Mouse (Mus musculus): ENCODE results near the gene Rtp4. TPM values are rescaled to one million over a fixed set of nuclear protein-coding genes. Genes with fewer than 3 reads are reported as not detected.
A peak's percentile ranks its signal among the peaks of the same experiment; 100 is the strongest.

Gene Rtp4
- polyA plus RNA-seq (2015; fragmentation: Nextera tagmentation; extraction: Ambion mirVana): 8.2 and 9.6 TPM in 2 replicates

- Histone ChIP-seq H3K4me1 (replicated peaks) (peaks cover 15% of the 10 kb centered on the region; the same call in 1 of the 2 replicates), H3K27me3 (replicated peaks) (no peaks in the 10 kb centered on the region), H3K4me3 (replicated peaks) (peak within 1 kb of the TSS; percentile 22), H3K36me3 (no peaks in the 10 kb centered on the region), H3K9ac (0 out of 2 replicates have a peak within 1 kb of the TSS, but pooled peaks have one; percentile 8), H3K27ac (0 out of 2 replicates have a peak within 1 kb of the TSS, but pooled peaks have one; percentile 24), H3K9me3 (no peaks in the 10 kb centered on the region), H3K4me2 (replicated peaks) (peak within 1 kb of the TSS; percentile 60)
- peak; percentile 39; the same call in 1 of the 2 replicates for ATAC-seq
- whole genome bisulfite sequencing: 2% methylated on average over 12 of the region's 12 CpGs
Observed at GRCm38 (mm10) chr16:23520235-23520871, at the start of gene Rtp4, which contains the start of gene Masp1. TSS of gene Rtp4 (plus strand) at chr16:23520291. TSS of gene Masp1 (minus strand) at chr16:23520815.

GRCm38 (mm10) chr16:23471551-23471950 lies 48.5 kb upstream of the Rtp4 start:
- 87% methylated on average over 6 of the region's 6 CpGs for WGBS

GRCm38 (mm10) chr16:23472046-23472445 lies 48.0 kb upstream of the Rtp4 start:
- H3K4me2 ChIP-seq (replicated peaks): no peak overlapping the region
- H3K27ac ChIP-seq: no peak overlapping the region
- ATAC-seq: no peak
- no peaks in the 10 kb centered on the region for H3K27me3 ChIP-seq (replicated peaks)
- no peak overlapping the region for H3K4me3 ChIP-seq (replicated peaks)
- H3K9ac ChIP-seq: no peak overlapping the region
- H3K9me3 ChIP-seq: no peaks in the 10 kb centered on the region
- no peaks in the 10 kb centered on the region for H3K4me1 ChIP-seq (replicated peaks)
- H3K36me3 ChIP-seq: no peaks in the 10 kb centered on the region
- 49% methylated on average over 3 of the region's 3 CpGs for WGBS

More at GRCm38 (mm10) chr16:23471551-23471950, 48.5 kb upstream of the Rtp4 start:
- no peaks in the 10 kb centered on the region for H3K9me3 ChIP-seq
- no peak overlapping the region for H3K27ac ChIP-seq
- no peak overlapping the region for H3K4me3 ChIP-seq (replicated peaks)
- H3K9ac ChIP-seq: no peak overlapping the region
- no peaks in the 10 kb centered on the region for H3K36me3 ChIP-seq
- no peaks in the 10 kb centered on the region for H3K27me3 ChIP-seq (replicated peaks)
- no peak overlapping the region for H3K4me2 ChIP-seq (replicated peaks)
- no peak for ATAC-seq
- H3K4me1 ChIP-seq (replicated peaks): no peaks in the 10 kb centered on the region

GRCm38 (mm10) chr16:23475651-23476050 lies 44.4 kb upstream of the Rtp4 start:
- Histone ChIP-seq H3K27me3 (replicated peaks) (no peaks in the 10 kb centered on the region), H3K9ac (no peak overlapping the region), H3K9me3 (no peaks in the 10 kb centered on the region), H3K4me1 (replicated peaks) (no peaks in the 10 kb centered on the region), H3K36me3 (no peaks in the 10 kb centered on the region), H3K27ac (no peak overlapping the region), H3K4me2 (replicated peaks) (no peak overlapping the region), H3K4me3 (replicated peaks) (no peak overlapping the region)
- 86% methylated on average over 4 of the region's 4 CpGs for WGBS
- no peak for ATAC-seq

- no peak for ATAC-seq
- H3K9ac ChIP-seq: no peak overlapping the region
- H3K4me1 ChIP-seq (replicated peaks): no peaks in the 10 kb centered on the region
Observed at GRCm38 (mm10) chr16:23476598-23476997, 43.5 kb upstream of the Rtp4 start.

DNA sequence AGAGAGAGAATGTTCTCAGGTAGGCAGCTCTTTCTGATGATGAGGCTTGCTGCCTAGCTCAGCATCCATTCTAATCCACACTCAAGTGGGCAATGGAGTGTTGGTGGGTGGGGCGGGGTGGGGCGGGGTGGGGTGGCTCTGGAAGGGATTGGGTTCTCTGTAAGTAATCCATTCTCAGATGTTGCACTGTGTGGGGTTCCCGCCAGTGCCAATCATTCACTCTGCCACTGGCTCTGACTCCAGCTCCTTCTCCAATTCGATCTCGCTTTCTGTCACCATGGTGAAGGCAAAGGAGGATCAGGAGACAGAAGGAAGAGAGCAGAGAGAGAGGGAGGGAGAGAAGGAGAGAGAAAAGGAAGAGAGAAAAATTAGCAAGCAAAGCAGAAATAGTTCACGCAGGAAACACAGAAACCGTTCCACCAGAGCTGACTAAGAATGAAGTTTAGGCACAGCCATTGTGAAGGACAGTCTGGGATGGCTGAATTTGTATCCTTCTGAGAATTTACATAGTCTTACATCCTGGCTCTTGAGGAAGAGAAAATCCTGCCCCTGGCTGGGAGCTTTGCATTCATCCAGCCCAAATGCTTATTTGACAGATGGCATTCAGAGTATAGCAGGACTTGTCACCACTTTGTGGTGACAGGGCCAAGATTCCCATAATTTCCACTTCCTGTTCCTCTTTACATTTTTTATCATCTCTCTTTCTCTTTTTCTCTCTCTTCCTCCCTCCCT lies 40.1 kb upstream of the Rtp4 start:
- Histone ChIP-seq H3K9me3 (no peaks in the 10 kb centered on the region), H3K36me3 (no peaks in the 10 kb centered on the region), H3K9ac (no peak overlapping the region), H3K4me1 (replicated peaks) (no peaks in the 10 kb centered on the region), H3K4me3 (replicated peaks) (no peak overlapping the region), H3K27me3 (replicated peaks) (no peaks in the 10 kb centered on the region), H3K27ac (no peak overlapping the region), H3K4me2 (replicated peaks) (no peak overlapping the region)
- ATAC-seq: no peak
- WGBS: 77% methylated on average over 7 of the region's 7 CpGs

More at GRCm38 (mm10) chr16:23476598-23476997, 43.5 kb upstream of the Rtp4 start:
- Histone ChIP-seq H3K36me3 (no peaks in the 10 kb centered on the region), H3K4me2 (replicated peaks) (no peak overlapping the region), H3K4me3 (replicated peaks) (no peak overlapping the region), H3K9me3 (no peaks in the 10 kb centered on the region), H3K27ac (no peak overlapping the region), H3K27me3 (replicated peaks) (no peaks in the 10 kb centered on the region)

DNA sequence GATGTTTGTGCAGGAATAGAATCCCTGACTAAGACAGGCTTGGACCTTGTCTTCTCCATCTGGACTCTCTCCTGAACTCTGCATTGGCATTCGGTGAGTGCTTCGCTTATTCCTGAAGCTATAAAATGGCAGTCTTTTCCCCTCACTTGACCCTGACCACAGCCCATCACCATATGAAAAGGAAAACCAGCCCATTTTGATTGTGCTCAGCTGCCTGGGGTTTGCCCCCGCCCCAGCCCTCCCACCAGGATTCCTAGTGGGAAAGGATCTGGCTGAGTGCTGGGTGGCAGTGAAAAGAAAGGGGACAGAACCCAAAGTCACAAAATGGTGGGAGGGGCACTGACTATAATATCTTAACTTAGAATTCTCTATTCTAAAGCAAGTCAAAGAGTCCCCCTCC lies 37.9 kb upstream of the Rtp4 start:
- ATAC-seq: no peak
- Histone ChIP-seq H3K4me2 (replicated peaks) (no peak overlapping the region), H3K27me3 (replicated peaks) (no peaks in the 10 kb centered on the region), H3K9me3 (no peaks in the 10 kb centered on the region), H3K4me3 (replicated peaks) (no peak overlapping the region), H3K4me1 (replicated peaks) (no peaks in the 10 kb centered on the region), H3K9ac (no peak overlapping the region), H3K36me3 (no peaks in the 10 kb centered on the region), H3K27ac (no peak overlapping the region)
- 80% methylated on average over 3 of the region's 3 CpGs for WGBS

DNA sequence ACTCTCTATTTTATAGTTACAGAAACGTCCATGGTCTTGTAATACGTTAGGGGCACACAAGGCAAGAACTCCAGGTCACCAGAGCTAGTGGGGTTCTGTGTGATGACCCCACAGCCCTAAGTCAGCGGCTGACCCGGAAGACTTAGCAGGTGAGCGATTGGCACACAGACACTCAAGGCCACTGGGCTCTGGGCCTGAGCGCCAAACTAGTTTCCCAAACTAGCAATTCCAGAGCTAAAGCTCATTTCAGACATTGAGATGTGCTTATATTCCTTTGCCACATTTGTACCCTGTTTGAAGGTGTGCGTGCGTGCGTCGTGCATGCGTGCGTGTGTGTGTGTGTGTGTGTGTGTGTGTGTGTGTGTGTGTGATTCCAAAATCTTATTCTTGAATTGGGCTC lies 37.2 kb upstream of the Rtp4 start:
- no peaks in the 10 kb centered on the region for H3K36me3 ChIP-seq
- H3K4me2 ChIP-seq (replicated peaks): no peak overlapping the region
- H3K27me3 ChIP-seq (replicated peaks): no peaks in the 10 kb centered on the region
- WGBS: 95% methylated on average over 12 of the region's 12 CpGs
- no peak overlapping the region for H3K9ac ChIP-seq
- no peak overlapping the region for H3K4me3 ChIP-seq (replicated peaks)
- ATAC-seq: no peak
- no peaks in the 10 kb centered on the region for H3K9me3 ChIP-seq
- no peaks in the 10 kb centered on the region for H3K4me1 ChIP-seq (replicated peaks)
- no peak overlapping the region for H3K27ac ChIP-seq

DNA sequence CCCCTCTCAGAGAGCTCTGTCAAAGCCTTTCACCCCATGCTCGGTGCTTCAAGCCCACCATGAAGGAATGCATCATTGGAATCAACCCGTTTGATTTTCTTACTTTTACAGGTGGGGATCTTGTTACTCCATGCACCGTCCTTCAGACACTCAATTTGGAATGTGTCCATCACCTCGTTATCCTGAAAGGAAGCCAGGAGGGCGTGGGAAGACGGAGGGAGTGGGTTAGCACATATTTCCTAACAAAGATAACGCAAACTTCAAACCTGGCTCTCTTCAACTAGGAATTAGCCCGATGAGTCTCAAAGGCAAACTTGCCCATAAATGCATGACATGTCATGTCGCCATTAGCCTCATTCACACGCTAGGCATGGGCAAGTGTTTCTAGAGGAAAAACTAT lies 36.8 kb upstream of the Rtp4 start:
- ATAC-seq: no peak
- H3K4me1 ChIP-seq (replicated peaks): no peaks in the 10 kb centered on the region
- no peak overlapping the region for H3K27ac ChIP-seq
- H3K9ac ChIP-seq: no peak overlapping the region
- no peaks in the 10 kb centered on the region for H3K9me3 ChIP-seq
- no peaks in the 10 kb centered on the region for H3K36me3 ChIP-seq
- 88% methylated on average over 10 of the region's 10 CpGs for WGBS
- H3K4me3 ChIP-seq (replicated peaks): no peak overlapping the region
- H3K4me2 ChIP-seq (replicated peaks): no peak overlapping the region
- H3K27me3 ChIP-seq (replicated peaks): no peaks in the 10 kb centered on the region

GRCm38 (mm10) chr16:23492783-23493182 lies 27.3 kb upstream of the Rtp4 start:
- Histone ChIP-seq H3K4me3 (replicated peaks) (no peak overlapping the region), H3K9ac (no peak overlapping the region), H3K9me3 (no peaks in the 10 kb centered on the region), H3K4me1 (replicated peaks) (no peaks in the 10 kb centered on the region), H3K36me3 (no peaks in the 10 kb centered on the region), H3K4me2 (replicated peaks) (no peak overlapping the region), H3K27ac (no peak overlapping the region), H3K27me3 (replicated peaks) (no peaks in the 10 kb centered on the region)
- no peak for ATAC-seq
- 77% methylated on average over 4 of the region's 4 CpGs for WGBS

- no peaks in the 10 kb centered on the region for H3K9me3 ChIP-seq
- no peak overlapping the region for H3K4me2 ChIP-seq (replicated peaks)
- 60% methylated on average over 8 of the region's 8 CpGs for WGBS
- H3K4me3 ChIP-seq (replicated peaks): no peak overlapping the region
- no peak for ATAC-seq
- no peaks in the 10 kb centered on the region for H3K27me3 ChIP-seq (replicated peaks)
- no peaks in the 10 kb centered on the region for H3K36me3 ChIP-seq
- H3K27ac ChIP-seq: no peak overlapping the region
- peaks cover 9% of the 10 kb centered on the region for H3K4me1 ChIP-seq (replicated peaks)
- H3K9ac ChIP-seq: no peak overlapping the region
Observed at GRCm38 (mm10) chr16:23496245-23496924, 23.7 kb upstream of the Rtp4 start.

- Histone ChIP-seq H3K4me1 (replicated peaks) (peaks cover 9% of the 10 kb centered on the region), H3K4me3 (replicated peaks) (no peak overlapping the region), H3K27ac (no peak overlapping the region), H3K27me3 (replicated peaks) (no peaks in the 10 kb centered on the region), H3K9me3 (no peaks in the 10 kb centered on the region), H3K4me2 (replicated peaks) (no peak overlapping the region), H3K9ac (no peak overlapping the region), H3K36me3 (no peaks in the 10 kb centered on the region)
- peak; percentile 79 for ATAC-seq
- 13% methylated on average over 3 of the region's 3 CpGs for WGBS
Observed at GRCm38 (mm10) chr16:23497440-23497839, 22.7 kb upstream of the Rtp4 start.
